Mouse (Mus musculus) kidney, adult 2 months (tissue): Measurements from ENCODE around the gene Sept11.

ENCODE experiments used
- CTCF ChIP-seq: fragments of 200-500 bp; conservative IDR thresholded peaks from 2 replicates; pipeline ENCODE4 v1.5.1; 2011; ENCODE audit warnings: low read depth, mild to moderate bottlenecking, control low read depth, low read length, moderate library complexity, mixed read lengths; ENCODE audit not compliant: insufficient read depth, insufficient read length
- POLR2A ChIP-seq: fragments of 200-500 bp; IDR thresholded peaks from one replicate; pipeline ENCODE4 v1.6.1; 2011; ENCODE audit warnings: low read depth, low read length, control low read depth

DNA sequence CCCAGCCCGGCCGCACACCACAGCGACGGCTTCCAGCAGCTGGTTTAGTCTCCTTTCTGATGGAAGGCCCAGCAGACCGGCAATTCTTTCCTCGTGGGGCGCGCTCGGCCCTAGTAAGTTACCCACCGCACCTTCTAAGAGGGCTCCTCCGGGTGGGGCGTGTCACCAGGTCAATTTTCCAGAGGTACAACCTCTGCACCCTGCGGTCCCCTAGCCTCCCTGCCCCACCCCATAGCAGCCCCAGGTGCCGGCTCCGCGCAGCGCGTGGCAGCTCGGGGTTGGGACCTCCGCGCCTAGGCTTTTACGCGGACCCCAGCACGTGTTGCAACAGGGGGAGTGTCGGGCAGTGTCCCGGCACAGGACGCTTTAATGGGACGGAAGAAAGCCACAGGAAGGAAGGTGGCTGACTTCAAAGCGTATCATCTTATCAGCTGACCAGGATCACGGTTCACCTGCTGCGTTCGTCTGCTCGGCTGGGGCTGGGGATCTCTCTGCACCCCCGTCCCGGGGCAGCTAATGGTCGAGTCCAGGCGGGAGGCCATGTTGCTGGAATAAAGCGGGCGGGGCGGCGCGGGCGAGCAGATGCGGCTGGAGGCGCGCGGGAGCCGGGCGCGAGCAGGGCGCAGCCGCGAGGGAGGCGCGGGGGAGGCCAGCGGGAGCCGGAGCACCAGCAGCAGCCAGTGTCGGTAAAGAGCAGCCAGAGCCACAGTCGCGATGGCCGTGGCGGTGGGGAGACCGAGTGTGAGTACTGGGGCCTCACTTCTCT is at the start of gene Sept11:
- TF ChIP-seq CTCF = no peak
- peak; percentile 71 for TF ChIP-seq POLR2A
